Mouse (Mus musculus): Measurements from ENCODE around the gene Ncf2. TPM values are rescaled to one million over a fixed set of nuclear protein-coding genes. Genes with fewer than 3 reads are reported as not detected.
"Not testable (repeated sequence)": the region's sequence is repeated elsewhere in the genome, so short reads cannot be mapped to it uniquely, and the experiment has no call there.

Gene Ncf2
- polyA plus RNA-seq, 1 experiment from 2014 or later, result 3.6 TPM

DNA sequence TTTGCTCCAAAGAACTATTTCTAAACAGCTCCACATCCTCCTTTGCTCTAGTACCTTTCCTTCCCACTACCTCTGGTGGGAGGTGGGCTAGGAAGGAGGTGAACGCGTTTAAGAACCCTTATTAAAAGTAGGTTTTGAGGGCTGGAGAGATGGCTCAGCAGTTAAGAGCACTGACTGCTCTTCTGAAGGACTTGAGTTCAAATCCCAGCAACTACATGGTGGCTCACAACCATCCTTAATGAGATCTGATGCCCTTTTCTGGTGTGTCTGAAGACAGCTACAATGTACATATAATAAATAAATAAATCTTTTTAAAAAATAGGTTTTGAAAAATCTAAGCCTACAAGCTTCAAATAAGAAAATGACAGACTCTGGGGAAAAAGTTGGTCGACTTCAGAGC, 14.5 kb upstream of the Ncf2 start:
- 85% methylated on average over 3 of the region's 3 CpGs for WGBS
- H3K4me2 ChIP-seq; H3K9me3 ChIP-seq; H3K9ac ChIP-seq; H3K27me3 ChIP-seq; H3K4me1 ChIP-seq; H3K4me3 ChIP-seq; H3K27ac ChIP-seq; ATAC-seq (ENCODE audit: insufficient number of reproducible peaks, insufficient read depth, low FRiP score, low TSS enrichment, low read depth); H3K36me3 ChIP-seq: not testable (repeated sequence)

DNA sequence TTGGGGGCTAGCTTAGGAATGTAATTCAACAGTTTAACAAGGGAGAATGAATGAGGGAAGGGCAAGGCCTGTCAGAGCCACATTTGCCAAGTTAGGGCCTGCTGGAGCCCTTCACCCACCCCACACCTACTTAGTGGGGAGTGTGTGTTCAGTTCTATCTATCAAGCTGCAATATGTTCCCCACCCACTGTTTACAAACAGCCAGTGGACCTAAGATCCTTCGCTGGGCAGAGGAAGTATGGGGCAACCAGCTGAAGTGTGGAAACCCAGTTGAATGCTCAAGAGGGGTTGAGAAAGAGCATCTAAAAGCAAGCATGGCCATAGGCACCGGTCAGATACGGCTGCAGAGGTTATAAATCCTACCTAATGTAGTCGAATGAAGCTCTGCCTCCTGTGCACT, 13.0 kb upstream of the Ncf2 start:
- Histone ChIP-seq H3K4me3 (no peak overlapping the region), H3K27ac (no peak overlapping the region), H3K4me2 (no peak overlapping the region), H3K9ac (no peak overlapping the region), H3K4me1 (peaks cover 5% of the 10 kb centered on the region; the same call in 1 of the 2 replicates), H3K9me3 (no peaks in the 10 kb centered on the region), H3K36me3 (no peaks in the 10 kb centered on the region), H3K27me3 (no peaks in the 10 kb centered on the region)
- WGBS, result 80% methylated on average over 4 of the region's 4 CpGs
- ATAC-seq (ENCODE audit: insufficient number of reproducible peaks, insufficient read depth, low FRiP score, low TSS enrichment, low read depth), result no peak

DNA sequence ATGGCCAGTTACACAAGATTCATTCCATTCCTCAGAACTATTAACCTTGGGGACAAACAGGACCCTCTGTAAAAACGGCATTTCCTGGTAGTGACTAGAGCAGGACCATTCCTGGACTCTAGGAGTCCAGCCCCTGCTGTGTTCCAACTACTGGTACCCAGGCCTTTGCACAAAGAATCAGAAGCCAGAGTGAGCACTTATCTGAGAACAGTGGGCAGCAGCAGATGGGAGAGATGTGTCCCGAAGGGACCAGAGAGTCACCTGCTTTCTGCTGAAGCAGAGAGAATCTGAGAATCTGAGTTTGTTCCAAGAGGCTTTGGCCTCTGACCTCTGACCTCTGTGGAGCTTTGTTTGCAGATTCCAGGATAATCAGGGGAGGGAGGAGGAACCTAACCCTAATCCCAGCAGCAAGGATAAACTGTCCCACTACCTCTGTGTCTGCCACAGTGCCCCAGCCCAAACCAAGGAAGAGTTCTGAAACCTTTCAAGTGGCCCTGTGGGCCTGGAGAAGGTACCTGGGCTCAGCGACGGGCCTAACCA, 11.8 kb upstream of the Ncf2 start:
- WGBS, result 22% methylated on average over 4 of the region's 4 CpGs
- no peak for ATAC-seq (ENCODE audit: insufficient number of reproducible peaks, insufficient read depth, low FRiP score, low TSS enrichment, low read depth)
- peaks cover 13% of the 10 kb centered on the region for H3K4me1 ChIP-seq

DNA sequence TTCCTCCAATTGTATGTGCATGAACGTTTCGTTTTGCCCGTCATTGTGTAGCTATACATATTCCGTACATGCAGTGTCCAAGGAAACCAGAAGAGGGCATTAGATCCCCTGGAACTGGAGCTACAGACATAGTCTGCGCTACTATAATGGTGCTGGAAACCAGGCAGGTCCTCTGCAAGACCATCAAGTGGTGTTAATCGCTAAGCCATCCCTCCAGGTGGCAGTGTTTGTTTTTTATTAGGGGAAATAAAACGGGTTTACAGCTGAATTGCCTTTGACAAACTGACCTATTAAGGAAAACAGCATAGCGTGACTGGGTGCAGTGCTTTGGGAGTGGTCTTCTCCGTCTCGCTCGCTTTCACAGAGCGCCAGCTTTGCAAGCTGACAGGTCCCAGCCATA, 9.7 kb upstream of the Ncf2 start:
- peak; percentile 43; the same call in 1 of the 2 replicates for ATAC-seq (ENCODE audit: insufficient number of reproducible peaks, insufficient read depth, low FRiP score, low TSS enrichment, low read depth)
- Histone ChIP-seq H3K36me3 (no peaks in the 10 kb centered on the region), H3K4me1 (peaks cover 13% of the 10 kb centered on the region), H3K27me3 (no peaks in the 10 kb centered on the region), H3K9me3 (no peaks in the 10 kb centered on the region), H3K4me2 (no peak overlapping the region; the same call in 1 of the 2 replicates), H3K9ac (no peak overlapping the region), H3K4me3 (no peak overlapping the region), H3K27ac (no peak overlapping the region)
- WGBS, result 28% methylated on average over 12 of the region's 12 CpGs

More for the DNA sequence above, 11.8 kb upstream of the Ncf2 start:
- Histone ChIP-seq H3K36me3 (no peaks in the 10 kb centered on the region), H3K27ac (no peak overlapping the region), H3K9me3 (no peaks in the 10 kb centered on the region), H3K27me3 (no peaks in the 10 kb centered on the region), H3K4me3 (no peak overlapping the region), H3K4me2 (no peak overlapping the region), H3K9ac (no peak overlapping the region)

DNA sequence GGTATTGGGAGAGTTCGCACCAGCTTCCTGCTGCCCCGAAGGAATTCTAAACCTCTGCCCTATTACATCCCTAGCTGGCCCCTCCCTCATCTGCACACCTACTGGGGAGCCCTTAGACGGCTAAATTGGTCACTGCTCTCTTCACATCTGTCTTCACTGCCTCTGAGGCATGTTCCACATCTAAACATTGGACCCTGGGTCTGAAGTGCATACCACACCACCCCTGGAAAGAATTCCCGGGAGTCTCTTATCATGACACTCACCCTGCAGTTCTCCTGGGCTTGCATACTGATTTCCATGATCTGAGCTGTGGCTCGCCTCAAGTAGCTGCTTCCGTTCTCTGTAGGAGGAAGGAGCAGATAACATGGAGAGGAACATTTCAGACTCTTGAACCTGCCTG, 9.2 kb upstream of the Ncf2 start:
- Histone ChIP-seq H3K4me2 (no peak overlapping the region; the same call in 1 of the 2 replicates), H3K27ac (no peak overlapping the region), H3K36me3 (no peaks in the 10 kb centered on the region), H3K9ac (no peak overlapping the region), H3K4me1 (peaks cover 13% of the 10 kb centered on the region), H3K4me3 (no peak overlapping the region), H3K27me3 (no peaks in the 10 kb centered on the region), H3K9me3 (no peaks in the 10 kb centered on the region)
- 26% methylated on average over 6 of the region's 6 CpGs for WGBS
- ATAC-seq (ENCODE audit: insufficient number of reproducible peaks, insufficient read depth, low FRiP score, low TSS enrichment, low read depth), result no peak

DNA sequence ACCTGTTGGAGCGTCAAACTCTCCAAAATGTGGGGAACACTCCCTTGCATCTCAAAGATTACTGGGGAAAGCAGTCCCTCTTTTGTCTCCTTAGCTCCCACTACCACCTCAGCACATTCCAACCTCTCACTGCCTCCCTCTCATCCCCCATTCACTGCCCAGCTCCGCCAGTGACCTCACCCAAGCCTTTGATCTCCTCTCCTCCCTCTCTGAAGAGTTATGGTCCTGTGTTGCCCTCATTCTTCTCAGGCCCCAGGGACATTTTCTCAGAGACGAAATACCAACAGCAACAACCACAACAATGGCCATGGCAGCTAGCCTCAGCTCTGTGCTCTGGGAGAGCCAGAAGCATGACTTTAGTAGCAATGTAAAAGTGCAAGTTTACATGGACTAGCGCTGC, 8.7 kb upstream of the Ncf2 start:
- WGBS, result 39% methylated on average over 4 of the region's 4 CpGs
- Histone ChIP-seq H3K4me3 (no peak overlapping the region), H3K4me1 (peaks cover 13% of the 10 kb centered on the region), H3K4me2 (no peak overlapping the region), H3K27me3 (no peaks in the 10 kb centered on the region), H3K9ac (no peak overlapping the region), H3K27ac (no peak overlapping the region), H3K36me3 (no peaks in the 10 kb centered on the region), H3K9me3 (no peaks in the 10 kb centered on the region)
- no peak for ATAC-seq (ENCODE audit: insufficient number of reproducible peaks, insufficient read depth, low FRiP score, low TSS enrichment, low read depth)

DNA sequence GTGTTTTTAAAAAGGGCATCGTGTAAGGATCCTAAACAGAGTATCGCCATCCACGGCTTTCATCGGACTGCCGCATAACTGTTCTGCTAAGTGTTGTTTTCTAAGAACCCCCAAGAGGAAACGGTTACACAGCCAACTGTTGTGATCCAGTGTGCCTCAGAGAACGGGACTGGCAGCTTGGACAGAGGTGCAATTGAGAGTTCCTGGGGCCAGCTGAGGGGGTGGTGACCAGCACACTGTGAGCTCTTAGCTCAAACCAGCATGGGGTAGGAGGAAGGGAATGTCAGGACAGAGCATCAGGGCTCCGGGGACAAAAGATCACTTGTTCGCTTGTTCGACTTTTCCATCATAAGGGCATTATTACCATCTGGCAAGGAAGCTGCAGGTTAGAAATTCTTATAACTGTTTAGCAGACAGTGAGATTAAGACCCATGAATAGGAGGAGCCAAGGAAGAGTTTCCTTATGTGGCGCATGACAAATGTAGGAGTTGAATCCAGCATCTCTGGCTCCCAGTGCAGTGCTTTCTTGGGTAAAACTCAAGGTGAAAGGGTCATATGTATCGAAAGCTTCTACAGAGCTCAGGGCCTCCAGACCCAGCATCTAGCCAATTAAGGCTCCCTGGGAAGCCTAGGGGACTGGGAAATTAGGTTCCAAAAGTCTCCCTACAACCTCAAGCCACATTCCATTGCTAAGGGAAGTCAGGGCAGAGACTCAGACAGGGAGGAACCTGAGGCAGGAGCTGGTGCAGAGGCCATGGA, 7.1 kb upstream of the Ncf2 start:
- H3K9ac ChIP-seq, result no peak overlapping the region
- H3K9me3 ChIP-seq, result no peaks in the 10 kb centered on the region
- peaks cover 13% of the 10 kb centered on the region for H3K4me1 ChIP-seq
- H3K27ac ChIP-seq, result no peak overlapping the region
- H3K4me3 ChIP-seq, result no peak overlapping the region
- no peaks in the 10 kb centered on the region for H3K36me3 ChIP-seq
- no peak for ATAC-seq (ENCODE audit: insufficient number of reproducible peaks, insufficient read depth, low FRiP score, low TSS enrichment, low read depth)
- peak overlapping the region; percentile 18; the same call in 1 of the 2 replicates for H3K4me2 ChIP-seq
- WGBS, result 25% methylated on average over 12 of the region's 12 CpGs
- no peaks in the 10 kb centered on the region for H3K27me3 ChIP-seq

DNA sequence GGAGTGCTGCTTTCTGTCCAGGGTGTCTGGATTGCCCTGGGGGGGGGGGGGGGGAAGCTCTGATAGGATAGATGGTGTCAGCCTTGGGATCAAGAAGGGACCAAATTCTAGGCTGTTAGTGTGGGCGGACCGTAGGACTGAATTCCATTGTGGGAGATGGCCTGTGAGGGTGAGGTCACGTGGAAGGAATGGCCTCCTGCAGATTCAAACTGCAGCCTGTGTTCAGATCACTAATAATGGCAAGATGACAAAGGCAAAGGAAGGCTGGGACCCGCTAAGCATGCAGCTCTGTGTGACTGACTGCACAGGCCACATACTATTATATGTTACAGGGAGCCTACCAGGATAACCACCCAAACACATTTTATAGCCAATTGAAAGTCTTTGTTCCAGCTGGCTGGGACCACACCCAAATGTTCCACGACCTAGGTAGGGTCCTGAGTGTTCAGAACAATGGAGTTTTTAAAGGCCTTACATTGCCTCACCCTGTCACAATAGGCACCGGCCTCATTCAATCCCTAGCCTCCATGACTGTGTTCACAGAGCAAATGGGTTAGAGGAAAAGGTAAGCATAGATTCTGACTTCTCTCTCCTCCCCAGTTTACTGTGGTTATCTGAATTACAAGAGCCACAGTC, 6.4 kb upstream of the Ncf2 start:
- peaks cover 13% of the 10 kb centered on the region for H3K4me1 ChIP-seq
- 47% methylated on average over 6 of the region's 6 CpGs for WGBS
- H3K27ac ChIP-seq, result no peak overlapping the region
- no peaks in the 10 kb centered on the region for H3K27me3 ChIP-seq
- no peaks in the 10 kb centered on the region for H3K36me3 ChIP-seq
- no peak overlapping the region for H3K4me2 ChIP-seq
- no peaks in the 10 kb centered on the region for H3K9me3 ChIP-seq
- H3K9ac ChIP-seq, result no peak overlapping the region
- no peak overlapping the region for H3K4me3 ChIP-seq
- ATAC-seq (ENCODE audit: insufficient number of reproducible peaks, insufficient read depth, low FRiP score, low TSS enrichment, low read depth), result no peak

DNA sequence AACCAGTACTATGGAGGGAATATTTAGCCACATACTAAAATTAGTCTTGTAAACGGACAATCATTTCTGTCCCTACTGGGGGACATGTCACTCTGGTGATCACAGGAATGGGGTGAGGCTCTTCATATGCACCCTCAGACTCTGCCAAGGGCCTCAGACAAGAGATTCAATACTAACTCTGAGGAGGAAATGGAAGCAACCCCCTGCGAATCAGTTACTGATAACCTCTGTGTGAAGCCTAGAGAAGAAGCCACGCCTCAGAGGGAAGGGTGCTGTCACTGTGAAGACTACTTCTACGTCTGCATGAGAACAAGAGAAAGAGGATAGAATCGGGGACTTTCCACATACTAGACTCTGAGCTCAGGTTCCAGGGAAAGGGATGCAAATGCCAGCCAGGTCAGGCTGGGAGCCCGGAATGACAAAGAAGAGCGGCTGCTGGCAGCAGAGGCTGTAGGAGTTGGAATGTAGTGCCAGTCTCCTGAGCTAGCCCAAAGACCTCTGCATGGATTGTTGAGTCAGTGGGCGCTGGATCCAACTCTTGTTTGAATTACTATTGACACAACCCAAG, 4.2 kb upstream of the Ncf2 start:
- Histone ChIP-seq H3K27ac (no peak overlapping the region), H3K4me3 (no peak overlapping the region), H3K27me3 (no peaks in the 10 kb centered on the region), H3K36me3 (no peaks in the 10 kb centered on the region), H3K9me3 (no peaks in the 10 kb centered on the region), H3K4me1 (peaks cover 19% of the 10 kb centered on the region), H3K9ac (no peak overlapping the region), H3K4me2 (no peak overlapping the region)
- WGBS, result 72% methylated on average over 8 of the region's 8 CpGs
- ATAC-seq (ENCODE audit: insufficient number of reproducible peaks, insufficient read depth, low FRiP score, low TSS enrichment, low read depth), result no peak

DNA sequence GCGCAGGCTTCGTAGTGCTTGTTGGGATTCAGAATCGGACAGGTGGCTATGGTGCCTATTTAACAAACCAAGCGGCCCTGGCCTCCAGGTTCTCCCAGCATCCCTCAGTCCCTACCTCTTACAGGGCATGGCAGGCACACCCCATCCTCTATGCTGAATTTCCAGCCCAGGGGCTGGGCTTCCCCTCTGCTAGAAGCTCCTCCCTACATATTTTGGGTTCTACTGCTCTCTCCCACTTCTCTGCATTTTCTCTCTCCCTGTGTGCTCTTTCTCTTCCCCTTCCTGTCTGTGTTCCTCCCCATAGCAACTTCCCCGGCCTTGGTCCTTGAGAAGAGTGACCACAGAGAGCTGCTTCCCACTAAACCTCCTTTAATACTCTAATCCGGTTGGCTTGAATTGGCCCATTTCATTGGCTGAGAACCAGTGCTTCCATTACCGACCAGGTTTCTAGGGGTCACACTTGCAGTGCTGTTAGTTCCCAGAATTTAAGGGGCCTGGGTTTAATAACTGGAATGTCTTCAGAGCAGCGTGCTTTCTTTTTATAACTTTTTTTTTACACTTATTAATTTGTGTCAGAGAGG, 3.2 kb upstream of the Ncf2 start:
- H3K27ac ChIP-seq, result no peak overlapping the region
- H3K4me3 ChIP-seq, result no peak overlapping the region
- no peaks in the 10 kb centered on the region for H3K9me3 ChIP-seq
- H3K4me2 ChIP-seq, result no peak overlapping the region
- peaks cover 15% of the 10 kb centered on the region for H3K4me1 ChIP-seq
- no peak overlapping the region for H3K9ac ChIP-seq
- no peaks in the 10 kb centered on the region for H3K27me3 ChIP-seq
- ATAC-seq (ENCODE audit: insufficient number of reproducible peaks, insufficient read depth, low FRiP score, low TSS enrichment, low read depth), result no peak
- 85% methylated on average over 8 of the region's 8 CpGs for WGBS
- no peaks in the 10 kb centered on the region for H3K36me3 ChIP-seq

DNA sequence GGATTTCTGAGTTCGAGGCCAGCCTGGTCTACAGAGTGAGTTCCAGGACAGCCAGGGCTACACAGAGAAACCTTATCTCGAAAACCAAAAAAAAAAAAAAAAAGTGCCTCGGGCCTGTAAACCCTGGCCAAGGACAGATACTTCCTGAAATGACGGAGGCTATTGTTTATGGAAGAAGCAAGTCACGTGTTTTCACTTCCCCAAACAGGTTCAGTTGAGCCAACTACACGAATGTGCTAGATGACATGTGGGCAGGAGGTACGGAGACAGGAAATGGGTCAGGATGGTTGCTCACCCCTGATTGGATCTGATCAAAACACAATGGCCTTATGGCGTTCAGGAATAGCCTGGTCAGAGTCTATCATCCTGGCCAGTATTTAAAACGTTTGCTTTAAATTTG, 1.9 kb upstream of the Ncf2 start:
- WGBS, result 64% methylated on average over 9 of the region's 9 CpGs
- ATAC-seq (ENCODE audit: insufficient number of reproducible peaks, insufficient read depth, low FRiP score, low TSS enrichment, low read depth), result no peak
- no peaks in the 10 kb centered on the region for H3K27me3 ChIP-seq
- no peaks in the 10 kb centered on the region for H3K9me3 ChIP-seq
- H3K36me3 ChIP-seq, result no peaks in the 10 kb centered on the region
- H3K9ac ChIP-seq, result no peak overlapping the region
- no peak overlapping the region for H3K4me2 ChIP-seq
- no peak overlapping the region for H3K27ac ChIP-seq
- H3K4me3 ChIP-seq, result no peak overlapping the region
- H3K4me1 ChIP-seq, result peaks cover 8% of the 10 kb centered on the region
